Mouse (Mus musculus): ENCODE results near the gene Ccdc124. TPM values are rescaled to one million over a fixed set of nuclear protein-coding genes. Genes with fewer than 3 reads are reported as not detected.

Gene Ccdc124
- total and polyA plus RNA-seq, 3 experiments, result 36.2 to 82.0 (median 58.7) TPM

GRCm38 (mm10) chr8:70885612-70886011 lies 11.9 kb upstream of the Ccdc124 start (continued):
- no peak for TF ChIP-seq MAFK (IDR thresholded peaks at IDR 0.05; ENCODE audit: insufficient replicate concordance, low read length)
- TF ChIP-seq MAX (IDR thresholded peaks at IDR 0.05; ENCODE audit: low read length), result peak; percentile 60
- 0 out of 2 replicates have a peak, but pooled peaks have one; percentile 34 for TF ChIP-seq UBTF (IDR thresholded peaks at IDR 0.05; ENCODE audit: low read depth, low read length)
- no peak for TF ChIP-seq USF2 (conservative IDR thresholded peaks at IDR 0.05; ENCODE audit: low read depth, low read length)
- TF ChIP-seq SMC3 (IDR thresholded peaks at IDR 0.05; ENCODE audit: low read depth, low read length), result no peak
- no peak for TF ChIP-seq ZNF384 (IDR thresholded peaks at IDR 0.05; ENCODE audit: low read depth, low read length)
- TF ChIP-seq NELFE (IDR thresholded peaks at IDR 0.05; ENCODE audit: low read depth, low read length), result no peak
- TF ChIP-seq PAX5 (IDR thresholded peaks at IDR 0.05; ENCODE audit: low read length), result no peak
- TF ChIP-seq MEF2A (IDR thresholded peaks at IDR 0.05; ENCODE audit: borderline replicate concordance, low read depth, low read length), result peak; percentile 50; the same call in 1 of the 2 replicates
- no peak for TF ChIP-seq NRF1 (IDR thresholded peaks at IDR 0.05; ENCODE audit: low read depth, low read length)
- 0 out of 2 replicates have a peak, but pooled peaks have one; percentile 20 for TF ChIP-seq HCFC1 (IDR thresholded peaks at IDR 0.05; ENCODE audit: low read depth, low read length)
- TF ChIP-seq POLR2A (IDR thresholded peaks at IDR 0.05; ENCODE audit: low read depth, low read length), result no peak

DNA sequence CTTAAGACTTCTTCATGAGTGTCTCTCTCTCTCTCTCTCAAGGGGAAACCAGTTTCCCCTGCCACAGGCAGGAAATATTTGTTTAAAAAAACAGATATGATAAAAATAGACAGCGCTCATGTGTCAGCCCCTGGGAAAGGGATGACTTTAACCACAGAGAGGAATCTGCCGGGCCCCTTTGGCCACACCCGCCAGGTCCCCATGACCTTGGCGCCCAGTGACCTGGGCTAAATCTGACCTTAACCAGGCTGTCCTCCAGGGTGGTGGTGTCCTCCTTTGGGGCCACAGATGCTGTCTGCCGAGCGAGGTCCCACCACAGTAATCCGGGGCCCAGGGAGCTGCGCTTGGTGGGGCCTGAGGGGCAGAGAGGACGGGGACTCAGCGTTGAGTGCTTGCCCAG lies 10.9 kb upstream of the Ccdc124 start:
- H3K4me3 ChIP-seq (replicated peaks in 1 of 3; ENCODE audit: low read depth in 2 of 3, low read length in 2 of 3, poor library complexity in 1 of 3), result no peak overlapping the region
- peaks cover 13 to 39% of the 10 kb centered on the region in 2 experiments for H3K4me1 ChIP-seq (ENCODE audit: control insufficient read depth in 1 of 2, insufficient read depth in 2 of 2)
- H3K9me3 ChIP-seq (replicated peaks; ENCODE audit: low read length), result no peaks in the 10 kb centered on the region
- H3K27ac ChIP-seq (ENCODE audit: insufficient read depth, low read depth), result no peak overlapping the region
- H3K4me2 ChIP-seq (ENCODE audit: insufficient read depth, low read depth, poor library complexity, severe bottlenecking), result no peak overlapping the region
- peaks cover 0 to 55% of the 10 kb centered on the region in 2 experiments for H3K36me3 ChIP-seq (replicated peaks in 1 of 2; ENCODE audit: control insufficient read depth in 1 of 2, insufficient read depth in 1 of 2, low read length in 1 of 2)
- TF ChIP-seq CHD1 (IDR thresholded peaks at IDR 0.05; ENCODE audit: low read depth, low read length) (no peak), SMC3 (IDR thresholded peaks at IDR 0.05; ENCODE audit: low read depth, low read length) (no peak), USF2 (conservative IDR thresholded peaks at IDR 0.05; ENCODE audit: low read depth, low read length) (no peak), MAZ (IDR thresholded peaks at IDR 0.05; ENCODE audit: low read depth, low read length) (no peak), POLR2A (IDR thresholded peaks at IDR 0.05; ENCODE audit: low read depth, low read length) (no peak), PAX5 (IDR thresholded peaks at IDR 0.05; ENCODE audit: low read length) (no peak), USF1 (IDR thresholded peaks at IDR 0.05; ENCODE audit: low read depth, low read length) (no peak), ZNF384 (IDR thresholded peaks at IDR 0.05; ENCODE audit: low read depth, low read length) (no peak), JUND (conservative IDR thresholded peaks at IDR 0.05; ENCODE audit: low read depth, low read length) (no peak), POLR2AphosphoS2 (IDR thresholded peaks at IDR 0.05; ENCODE audit: low read depth, low read length) (no peak), ELF1 (IDR thresholded peaks at IDR 0.05; ENCODE audit: low read depth, low read length) (no peak), IRF4 (IDR thresholded peaks at IDR 0.05; ENCODE audit: low read depth, low read length) (no peak), RAD21 (IDR thresholded peaks at IDR 0.05; ENCODE audit: low read depth, low read length) (no peak), BHLHE40 (IDR thresholded peaks at IDR 0.05; ENCODE audit: low read depth, low read length) (no peak), EP300 (IDR thresholded peaks at IDR 0.05; ENCODE audit: low read length) (no peak), MYC (IDR thresholded peaks at IDR 0.05; ENCODE audit: low read depth, low read length) (no peak), MEF2A (IDR thresholded peaks at IDR 0.05; ENCODE audit: borderline replicate concordance, low read depth, low read length) (no peak), ZKSCAN1 (IDR thresholded peaks at IDR 0.05; ENCODE audit: borderline replicate concordance, low read depth, low read length) (no peak), MAFK (IDR thresholded peaks at IDR 0.05; ENCODE audit: insufficient replicate concordance, low read length) (no peak)
- dilution Hi-C loops (cut with MboI; ENCODE audit: extremely low pct_ligation_motif_present, extremely low pct_unique_long_range_greater_than_20kb, low sequenced_read_pairs), result no loop called here
- DNase-seq (ENCODE audit: extremely low read depth), result no peak
- in situ Hi-C loops (cut with MboI; ENCODE audit: low pct_ligation_motif_present, low pct_unique_long_range_greater_than_20kb, low sequenced_read_pairs), result no loop called here
- H3K79me2 ChIP-seq (replicated peaks; ENCODE audit: control insufficient read depth, extremely low read depth, insufficient read depth, poor library complexity, severe bottlenecking), result no peaks in the 10 kb centered on the region
- no peak overlapping the region for H3K9ac ChIP-seq (ENCODE audit: insufficient read depth, low read depth)
- H3K27me3 ChIP-seq (replicated peaks), result no peaks in the 10 kb centered on the region

Data from CH12.LX (cell line).